ENCODE assay signal across 8 mouse cellular contexts in the genomic region with DNA sequence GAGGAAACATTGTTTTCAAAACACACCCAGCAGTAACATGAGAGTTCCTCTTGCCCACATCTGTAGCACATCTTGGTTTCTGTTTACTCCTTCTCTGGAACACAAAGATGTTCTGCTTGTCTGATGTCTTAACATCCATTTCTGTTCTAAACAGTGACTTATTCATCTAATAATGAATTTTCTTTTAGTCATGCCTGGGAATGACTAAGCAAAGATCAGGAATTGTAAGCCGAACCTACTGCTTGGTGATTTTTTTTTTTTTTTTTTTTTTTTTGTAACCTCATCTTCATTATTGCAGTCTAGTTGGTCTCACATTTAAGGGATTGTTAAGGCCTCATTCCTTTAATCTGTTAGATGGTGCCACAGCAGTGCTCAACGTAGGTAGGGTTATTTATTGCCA. TPM values are rescaled to one million over a fixed set of nuclear protein-coding genes. Genes with fewer than 3 reads are reported as not detected.
DNase-seq lines count a peak whose midpoint lies in the region; ATAC-seq lines count a peak whose summit lies in the region.

No protein-coding gene starts in this region.

- no peak overlapping the region for H3K9ac ChIP-seq in limb, embryonic 13.5 days
- no peak overlapping the region for H3K9ac ChIP-seq in stomach, embryonic 15.5 days

- H3K36me3 ChIP-seq in megakaryocyte, embryonic 14.5 days (replicated peaks; ENCODE audit: low read length), result peaks cover 34% of the 10 kb centered on the region
- H3K36me3 ChIP-seq in forebrain, embryonic 10.5 days (replicated peaks), result peaks cover 29% of the 10 kb centered on the region
- peaks cover 26% of the 10 kb centered on the region for H3K36me3 ChIP-seq in limb, embryonic 13.5 days
- peaks cover 14% of the 10 kb centered on the region for H3K36me3 ChIP-seq in stomach, embryonic 15.5 days

- intact Hi-C loops in left cerebral cortex, postnatal 25 days (cut with DNase I), result loop anchor here (5.0 to 10.0 kb wide), 3 partner anchors 444 to 1169 kb away; partner anchors contain the start of gene Pcdh15

- H3K4me3 ChIP-seq in megakaryocyte, embryonic 14.5 days (replicated peaks), result peak overlapping the region; percentile 98
- peak overlapping the region; percentile 78 for H3K4me3 ChIP-seq in forebrain, embryonic 10.5 days
- H3K4me3 ChIP-seq in limb, embryonic 13.5 days, result peak overlapping the region; percentile 80; the same call in 1 of the 2 replicates
- H3K4me3 ChIP-seq in stomach, embryonic 15.5 days (replicated peaks), result no peak overlapping the region

- H3K27me3 ChIP-seq in megakaryocyte, embryonic 14.5 days (replicated peaks), result no peaks in the 10 kb centered on the region
- H3K27me3 ChIP-seq in forebrain, embryonic 10.5 days (ENCODE audit: poor library complexity, severe bottlenecking), result no peaks in the 10 kb centered on the region
- no peaks in the 10 kb centered on the region for H3K27me3 ChIP-seq in limb, embryonic 13.5 days
- H3K27me3 ChIP-seq in stomach, embryonic 15.5 days (replicated peaks), result no peaks in the 10 kb centered on the region

- peaks cover 40% of the 10 kb centered on the region for H3K4me1 ChIP-seq in megakaryocyte, embryonic 14.5 days
- peaks cover 24% of the 10 kb centered on the region for H3K4me1 ChIP-seq in forebrain, embryonic 10.5 days
- H3K4me1 ChIP-seq in limb, embryonic 13.5 days, result peaks cover 16% of the 10 kb centered on the region
- H3K4me1 ChIP-seq in stomach, embryonic 15.5 days, result peaks cover 5% of the 10 kb centered on the region; the same call in 1 of the 2 replicates

- WGBS in forebrain, embryonic 10.5 days, result 72% methylated on average over 2 of the region's 2 CpGs
- 64% methylated on average over 2 of the region's 2 CpGs for WGBS in limb, embryonic 13.5 days
- 57% methylated on average over 2 of the region's 2 CpGs for WGBS in stomach, embryonic 15.5 days

- H3K4me2 ChIP-seq in limb, embryonic 13.5 days (replicated peaks), result peak overlapping the region; percentile 64
- H3K4me2 ChIP-seq in stomach, embryonic 15.5 days, result peak overlapping the region; percentile 52

- no peak for DNase-seq in forebrain, embryonic 10.5 days (ENCODE audit: extremely low spot score, low spot score)
- no peak for DNase-seq in left cerebral cortex, postnatal 25 days (ENCODE audit: low spot score in 2 of 2)
- no peak for DNase-seq in left cerebral cortex, adult 9 months (ENCODE audit: low spot score in 2 of 2)
- DNase-seq in kidney, postnatal 10 days, result no peak

- no peak for ATAC-seq in megakaryocyte, adult 5-6 weeks (ENCODE audit: poor library complexity, severe bottlenecking)
- no peak for ATAC-seq in limb, embryonic 13.5 days (ENCODE audit: low FRiP score, low read depth)
- no peak for ATAC-seq in stomach, embryonic 15.5 days (ENCODE audit: insufficient read depth, low FRiP score, low read depth)

- H3K9me3 ChIP-seq in megakaryocyte, embryonic 14.5 days, result no peaks in the 10 kb centered on the region
- H3K9me3 ChIP-seq in forebrain, embryonic 10.5 days, result no peaks in the 10 kb centered on the region
- H3K9me3 ChIP-seq in limb, embryonic 13.5 days, result no peaks in the 10 kb centered on the region
- no peaks in the 10 kb centered on the region for H3K9me3 ChIP-seq in stomach, embryonic 15.5 days

- H3K27ac ChIP-seq in forebrain, embryonic 10.5 days, result peak overlapping the region; percentile 92
- no peak overlapping the region; the same call in 1 of the 2 replicates for H3K27ac ChIP-seq in limb, embryonic 13.5 days
- H3K27ac ChIP-seq in stomach, embryonic 15.5 days, result peak overlapping the region; percentile 95; the same call in 1 of the 2 replicates

RNA-seq across cellular contexts. Expression of gene Zwint, which starts 0.8 kb away (rescaled TPM):
- polyA plus RNA-seq in megakaryocyte, embryonic 14.5 days (2012; ENCODE audit: insufficient read depth, low replicate concordance), result 24.0 and 63.8 TPM in 2 replicates
- total RNA-seq in megakaryocyte, adult 5-6 weeks (2015), result 39.2 and 44.3 TPM in 2 replicates
- total RNA-seq in megakaryocyte, adult 5-6 weeks (2017), result 91.8 and 102 TPM in 2 replicates
- 383 and 394 TPM in 2 replicates for polyA plus RNA-seq in forebrain, embryonic 10.5 days (2016; fragmentation: Nextera tagmentation; extraction: Ambion mirVana)
- polyA plus RNA-seq in limb, embryonic 13.5 days (2015; fragmentation: Nextera tagmentation; extraction: Ambion mirVana), result 261 TPM in 2 replicates
- polyA plus RNA-seq in stomach, embryonic 15.5 days (2015; fragmentation: Nextera tagmentation; extraction: Ambion mirVana), result 207 TPM in 2 replicates
- 100 to 1,000 TPM; 888 to 952 TPM for total RNA-seq in left cerebral cortex, postnatal 25 days (2021)
